Mouse (Mus musculus) retina, postnatal 1 day (tissue): Measurements from ENCODE around the gene Zdhhc16.

Experiments
- DNase-seq: peaks from one replicate; pipeline ENCODE4 v3.0.0-alpha.2; 2012

Gene Zdhhc16

DNA sequence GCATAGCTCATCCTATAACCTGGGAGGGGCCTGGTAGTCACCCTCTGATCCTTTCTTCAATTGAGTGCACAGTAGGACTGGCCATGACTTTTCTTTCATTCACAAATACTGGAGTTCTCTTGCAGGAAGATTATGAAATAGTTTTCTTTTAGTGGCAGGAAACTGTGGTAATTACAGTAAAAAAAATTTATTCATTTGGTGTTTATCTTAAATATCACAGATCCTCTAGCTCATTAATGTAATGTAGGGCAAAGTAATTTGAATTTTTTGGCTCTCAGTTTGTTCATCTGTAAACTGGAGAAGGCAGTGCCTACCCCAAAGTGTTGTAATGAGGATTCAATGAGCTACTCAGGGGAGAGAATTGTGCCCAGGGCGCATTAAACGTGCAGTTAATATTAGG lies 59.7 kb downstream of the Zdhhc16 start:
- DNase-seq, result no peak

GRCm38 (mm10) chr19:41993484-41993883 lies 60.2 kb downstream of the Zdhhc16 start:
- DNase-seq, result no peak
